Mouse (Mus musculus) thymus, adult 2 months (tissue): Measurements from ENCODE around the gene Fam169a. TPM values are rescaled to one million over a fixed set of nuclear protein-coding genes. Genes with fewer than 3 reads are reported as not detected.
"Not testable (repeated sequence)": the region's sequence is repeated elsewhere in the genome, so short reads cannot be mapped to it uniquely, and the experiment has no call there.

Source experiments
- DNase-seq: peaks from one replicate; pipeline ENCODE4 v3.0.0; 2021
- H3K27ac ChIP-seq: fragments of 200-500 bp; 2 replicates; pipeline ENCODE4 v1.5.1; 2012; ENCODE audit warnings: low read length, control low read depth; ENCODE audit not compliant: control insufficient read depth, insufficient read depth
- H3K27me3 ChIP-seq: fragments of 200-500 bp; 2 replicates; pipeline ENCODE4 v1.6.1; 2012; ENCODE audit warnings: mild to moderate bottlenecking, low read length, moderate library complexity, mixed read lengths; ENCODE audit not compliant: control insufficient read depth, insufficient read depth
- H3K36me3 ChIP-seq: fragments of 200-500 bp; 2 replicates; pipeline ENCODE4 v1.6.1; 2012; ENCODE audit warnings: mild to moderate bottlenecking, low read length, moderate library complexity; ENCODE audit not compliant: control insufficient read depth, insufficient read depth
- H3K4me1 ChIP-seq: fragments of 200-500 bp; replicated peaks from 2 replicates; pipeline ENCODE4 v1.6.1; 2012; ENCODE audit warnings: low read length; ENCODE audit not compliant: control insufficient read depth, insufficient read depth
- H3K4me3 ChIP-seq: fragments of 200-500 bp; 2 replicates; pipeline ENCODE4 v1.5.1; 2012; ENCODE audit warnings: mild to moderate bottlenecking, low read length, control low read depth, moderate library complexity; ENCODE audit not compliant: control insufficient read depth, insufficient read depth
- CTCF ChIP-seq: fragments of 200-500 bp; IDR thresholded peaks from 2 replicates; pipeline ENCODE4 v1.5.1; 2012; ENCODE audit warnings: mild to moderate bottlenecking, control low read depth, low read length, moderate library complexity, borderline replicate concordance; ENCODE audit not compliant: control insufficient read depth, poor library complexity, insufficient read depth; ENCODE audit errors: extremely low read depth
- POLR2A ChIP-seq: fragments of 200-500 bp; IDR thresholded peaks from 2 replicates; pipeline ENCODE4 v1.6.1; 2012; ENCODE audit warnings: mild to moderate bottlenecking, low read length, control low read depth, moderate library complexity; ENCODE audit not compliant: control insufficient read depth, poor library complexity, insufficient read depth; ENCODE audit errors: extremely low read depth
- WGBS: fragments of 180-500 bp; shearing (Covaris S2); methylation state at CpG from one replicate; pipeline ENCODE4 v1.1.7; 2018; 5-methylcytosine and 5-hydroxymethylcytosine counted together
- polyA plus RNA-seq: library from polyadenylated mRNA; depleted of rRNA; stranded (reverse); fragments of >200 nt; gene quantifications from 2 replicates; pipeline ENCODE4 v1.2.3, GENCODE M21; 2012

Gene Fam169a
- polyA plus RNA-seq, 1 experiment, result 0.03 TPM

DNA sequence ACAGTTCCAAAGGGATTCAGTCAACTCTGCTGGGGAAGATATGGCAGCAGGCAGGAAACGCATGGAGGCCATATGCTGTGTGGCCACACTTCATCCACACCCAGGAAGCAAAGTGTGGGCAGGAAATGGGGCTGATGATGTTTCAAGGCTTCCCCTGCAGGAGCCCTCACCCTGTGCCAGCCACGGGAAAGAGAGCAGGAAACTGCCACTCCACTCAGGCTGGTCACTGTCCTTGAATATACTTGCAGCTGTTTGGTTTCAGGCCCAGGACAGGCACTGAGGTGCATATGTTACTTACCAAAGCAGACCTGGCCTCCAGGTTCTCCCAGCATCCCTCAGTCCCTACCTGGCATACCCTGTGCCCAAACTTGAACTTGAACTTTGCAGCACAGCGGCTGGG lies 2.7 kb upstream of the Fam169a start:
- Histone ChIP-seq H3K36me3 (no peaks in the 10 kb centered on the region), H3K27ac (no peak overlapping the region), H3K4me1 (no peaks in the 10 kb centered on the region), H3K4me3 (no peak overlapping the region), H3K27me3 (no peaks in the 10 kb centered on the region)
- 34% methylated on average over 3 of the region's 3 CpGs for WGBS
- no peak for DNase-seq
- TF ChIP-seq CTCF, result no peak
- TF ChIP-seq POLR2A, result no peak

DNA sequence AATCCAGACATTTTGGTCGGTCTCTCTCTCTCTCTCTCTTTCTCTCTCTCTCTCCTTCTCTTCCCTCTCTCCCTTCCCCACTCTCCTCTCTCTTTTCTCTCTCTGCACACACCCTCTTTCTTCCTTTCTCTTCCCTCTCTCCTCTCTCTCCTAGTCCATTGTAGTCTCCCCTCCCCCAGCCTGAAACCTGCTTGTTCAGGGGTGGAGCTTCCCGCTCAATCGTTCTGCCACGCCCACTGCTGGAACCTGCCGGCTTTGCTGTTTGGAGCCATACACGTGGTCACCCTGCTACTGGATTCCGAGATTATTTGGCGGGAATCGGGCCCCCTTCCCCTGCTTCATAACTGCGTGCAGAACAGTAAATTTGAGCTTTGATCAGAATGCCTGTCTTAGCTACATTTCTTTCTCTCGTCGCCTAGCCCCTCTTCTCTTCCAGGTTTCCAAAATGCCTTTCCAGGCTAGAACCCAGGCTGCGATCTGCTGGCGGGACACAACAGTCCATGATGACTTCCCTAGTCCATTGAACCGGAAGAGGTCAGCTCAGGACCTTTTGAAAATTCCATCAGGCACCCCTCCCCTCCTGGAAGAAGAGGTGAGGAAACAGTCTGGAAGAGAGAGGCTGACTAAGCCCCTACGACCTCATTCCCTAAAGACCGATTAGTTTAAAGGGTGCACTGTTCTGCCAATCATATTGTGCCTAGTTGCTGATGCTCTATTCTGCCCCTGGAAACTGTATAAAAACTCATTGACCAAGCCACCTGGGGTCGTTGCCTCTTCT lies 2.1 kb upstream of the Fam169a start:
- not testable (repeated sequence) for H3K27ac ChIP-seq, H3K36me3 ChIP-seq, H3K4me3 ChIP-seq, H3K27me3 ChIP-seq, DNase-seq, H3K4me1 ChIP-seq
- WGBS, result 87% methylated on average over 18 of the region's 18 CpGs

DNA sequence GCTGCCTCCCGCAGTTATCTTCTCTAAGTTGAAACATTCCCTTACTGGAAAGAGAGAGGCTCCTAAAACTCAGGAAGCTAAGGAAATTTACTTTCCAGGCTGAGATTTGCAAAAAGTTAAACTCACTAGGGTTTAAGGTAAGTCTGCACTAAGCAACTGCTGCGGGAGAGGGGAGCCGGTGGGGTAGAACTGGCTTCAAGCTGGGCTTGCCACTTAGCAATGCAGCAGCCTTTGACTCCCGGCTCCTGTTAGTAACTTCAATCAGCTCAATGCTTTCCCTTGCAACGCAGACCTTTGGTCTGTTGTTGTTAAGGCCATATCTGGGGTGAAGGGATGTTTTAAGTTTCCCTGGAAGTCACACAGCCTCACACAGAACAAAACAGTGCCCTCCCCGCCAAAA lies 605 bp downstream of the Fam169a start:
- 89% methylated on average over 6 of the region's 6 CpGs for WGBS
- Histone ChIP-seq H3K4me3 (no peak overlapping the region), H3K27me3 (peaks cover 11% of the 10 kb centered on the region), H3K27ac (no peak overlapping the region), H3K36me3 (no peaks in the 10 kb centered on the region), H3K4me1 (peaks cover 6% of the 10 kb centered on the region)
- no peak for DNase-seq
- TF ChIP-seq POLR2A (no peak), CTCF (no peak)

- DNase-seq, result no peak
- Histone ChIP-seq H3K27me3 (peaks cover 11% of the 10 kb centered on the region), H3K27ac (no peak overlapping the region), H3K4me1 (peaks cover 6% of the 10 kb centered on the region), H3K36me3 (no peaks in the 10 kb centered on the region), H3K4me3 (no peak overlapping the region)
- 95% methylated on average over 8 of the region's 8 CpGs for WGBS
- TF ChIP-seq POLR2A (no peak), CTCF (no peak)
Measured at GRCm38 (mm10) chr13:97068151-97068550, 1.1 kb downstream of the Fam169a start.

- H3K27me3 ChIP-seq, result peaks cover 11% of the 10 kb centered on the region
- 12% methylated on average over 85 of the region's 85 CpGs for WGBS
- no peak overlapping the region; the same call in 1 of the 2 replicates for H3K4me3 ChIP-seq
- H3K27ac ChIP-seq, result no peak overlapping the region
- TF ChIP-seq CTCF, result no peak
- no peak for TF ChIP-seq POLR2A
- H3K4me1 ChIP-seq, result peaks cover 6% of the 10 kb centered on the region
- DNase-seq, result no peak
- H3K36me3 ChIP-seq, result no peaks in the 10 kb centered on the region
Measured at GRCm38 (mm10) chr13:97070931-97071625, 4.0 kb downstream of the Fam169a start.

- H3K36me3 ChIP-seq, result no peaks in the 10 kb centered on the region
- 4% methylated on average over 76 of the region's 76 CpGs for WGBS
- peak; percentile 14 for DNase-seq
- H3K4me1 ChIP-seq, result peaks cover 6% of the 10 kb centered on the region
- H3K27ac ChIP-seq, result no peak overlapping the region
- H3K27me3 ChIP-seq, result peaks cover 11% of the 10 kb centered on the region
- TF ChIP-seq CTCF (no peak), POLR2A (no peak)
- peak overlapping the region; percentile 40 for H3K4me3 ChIP-seq
Measured at GRCm38 (mm10) chr13:97071626-97072241, 4.6 kb downstream of the Fam169a start.
